Comparison of ENCODE assay signal across 8 mouse cellular contexts in genomic region chr3:138643951-138644285, GRCm38 (mm10).
DNase-seq lines count a peak whose midpoint lies in the region; ATAC-seq and TF ChIP-seq lines count a peak whose summit lies in the region.
"Had no signal": no experiment of that assay in that cellular context is flagged by ENCODE, and none has a peak within 500 bp of the region (broad histone marks: within the 10 kb centered on the region; RNA-seq: fewer than 3 reads in every experiment).

No protein-coding gene starts in this region.

- WGBS in heart, postnatal 0 days, result 22% methylated on average over 15 of the region's 15 CpGs
- WGBS in liver, embryonic 14.5 days (ENCODE audit: insufficient replicate concordance), result 36% methylated on average over 15 of the region's 15 CpGs

- no peak overlapping the region for H3K27ac ChIP-seq in heart, postnatal 0 days (ENCODE audit: low read depth)
- H3K27ac ChIP-seq in liver, embryonic 14.5 days, result no peak overlapping the region

- peak; percentile 17 for DNase-seq in ovary, postnatal 14 days (ENCODE audit: low spot score)
- DNase-seq in ovary, adult 18-20 months (ENCODE audit: low spot score), result no peak
- no peak for DNase-seq in heart, postnatal 0 days (ENCODE audit: low spot score)
- DNase-seq in liver, embryonic 14.5 days (ENCODE audit: low read depth in 3 of 3, low spot score in 3 of 3), result no peak
- DNase-seq in urinary bladder, postnatal 14 days (ENCODE audit: low spot score), result no peak
- DNase-seq in cerebellum, postnatal 36 days, result no peak
- DNase-seq in adrenal gland, postnatal 14 days, result no peak
- DNase-seq: kidney, adult 8-10 months had no signal

- peaks cover 3% of the 10 kb centered on the region; the same call in 1 of the 2 replicates for H3K27me3 ChIP-seq in heart, postnatal 0 days (ENCODE audit: control insufficient read depth, insufficient read depth, low read length)
- no peaks in the 10 kb centered on the region for H3K27me3 ChIP-seq in liver, embryonic 14.5 days (ENCODE audit: control insufficient read depth, insufficient read depth, low read length)

- no peak for TF ChIP-seq EP300 in heart, postnatal 0 days (IDR thresholded peaks at IDR 0.05; ENCODE audit: low read depth)
- no peak for TF ChIP-seq EP300 in liver, embryonic 14.5 days (IDR thresholded peaks at IDR 0.05; ENCODE audit: low read depth)

- H3K4me2 ChIP-seq in heart, postnatal 0 days (ENCODE audit: low read depth, low read length), result peak overlapping the region; percentile 70
- H3K4me2 ChIP-seq in liver, embryonic 14.5 days (ENCODE audit: low read depth), result peak overlapping the region; percentile 64

- TF ChIP-seq CTCF in heart, postnatal 0 days (IDR thresholded peaks at IDR 0.05; ENCODE audit: low read depth), result no peak
- TF ChIP-seq CTCF in liver, embryonic 14.5 days (IDR thresholded peaks at IDR 0.05; ENCODE audit: low read depth), result no peak

- peak overlapping the region; percentile 40 for H3K4me3 ChIP-seq in heart, postnatal 0 days (ENCODE audit: low read depth, low read length)
- peak overlapping the region in 1 of 2 experiments; percentile 29; a peak in 1 of 4 replicates for H3K4me3 ChIP-seq in liver, embryonic 14.5 days (ENCODE audit: insufficient read depth in 1 of 2, low read depth in 2 of 2, low read length in 2 of 2)

- peaks cover 9% of the 10 kb centered on the region; the same call in 1 of the 2 replicates for H3K4me1 ChIP-seq in heart, postnatal 0 days (ENCODE audit: control insufficient read depth, insufficient read depth)
- peaks cover 5 to 8% of the 10 kb centered on the region in 2 experiments; a peak in 2 of 4 replicates for H3K4me1 ChIP-seq in liver, embryonic 14.5 days (replicated peaks; ENCODE audit: control insufficient read depth in 2 of 2, insufficient read depth in 2 of 2, low read length in 1 of 2)

- ATAC-seq in heart, postnatal 0 days (ENCODE audit: insufficient read depth, low read depth), result no peak
- 0 out of 2 replicates have a peak, but pooled peaks have one; percentile 19 for ATAC-seq in liver, embryonic 14.5 days (ENCODE audit: insufficient read depth)

- no peaks in the 10 kb centered on the region for H3K36me3 ChIP-seq in heart, postnatal 0 days (replicated peaks; ENCODE audit: control insufficient read depth, insufficient read depth, low read length)
- H3K36me3 ChIP-seq in liver, embryonic 14.5 days (replicated peaks; ENCODE audit: control insufficient read depth, insufficient read depth, low read depth), result no peaks in the 10 kb centered on the region

- H3K9ac ChIP-seq in heart, postnatal 0 days (replicated peaks; ENCODE audit: low read depth, low read length), result peak overlapping the region; percentile 14
- peak overlapping the region; percentile 51; the same call in 1 of the 2 replicates for H3K9ac ChIP-seq in liver, embryonic 14.5 days (replicated peaks)

- H3K9me3 ChIP-seq in heart, postnatal 0 days (replicated peaks; ENCODE audit: control insufficient read depth, low read length), result peaks cover 5% of the 10 kb centered on the region; the same call in 1 of the 2 replicates
- H3K9me3 ChIP-seq in liver, embryonic 14.5 days (ENCODE audit: control insufficient read depth, low read length), result no peaks in the 10 kb centered on the region
